Mouse (Mus musculus) embryonic facial prominence, embryonic 12.5 days (tissue): ENCODE measurements at regions not wholly inside any gene's neighbourhood (a gene's known extent, or its start where the extent isn't known, plus 50 kb on each side); places are given as distances from the start of the nearest gene placed in this dataset.

Experiments used
- ATAC-seq: fragments of 200-750 bp; cut with Nextera tagmentation; 2 replicates; pipeline ENCODE4 v1.8.0; 2017; ENCODE audit not compliant: insufficient number of reproducible peaks, insufficient read depth, low FRiP score, low TSS enrichment
- H3K27ac ChIP-seq: fragments of 300-500 bp; sonication (generic); 2 replicates; pipeline ENCODE4 v1.5.1; 2016; ENCODE audit warnings: mild to moderate bottlenecking
- H3K27me3 ChIP-seq: fragments of 300-500 bp; sonication (generic); 2 replicates; pipeline ENCODE4 v1.6.1; 2016; ENCODE audit warnings: mild to moderate bottlenecking, moderate library complexity
- H3K36me3 ChIP-seq: fragments of 300-500 bp; sonication (generic); 2 replicates; pipeline ENCODE4 v1.6.1; 2016; ENCODE audit warnings: mild to moderate bottlenecking
- H3K4me1 ChIP-seq: fragments of 300-500 bp; sonication (generic); 2 replicates; pipeline ENCODE4 v1.6.1; 2016
- H3K4me2 ChIP-seq: fragments of 300-500 bp; sonication (generic); replicated peaks from 2 replicates; pipeline ENCODE4 v1.6.1; 2016; ENCODE audit warnings: mild to moderate bottlenecking, moderate library complexity
- H3K4me3 ChIP-seq: fragments of 300-500 bp; sonication (generic); 2 replicates; pipeline ENCODE4 v1.5.1; 2016; ENCODE audit warnings: mild to moderate bottlenecking
- H3K9ac ChIP-seq: fragments of 300-500 bp; sonication (generic); 2 replicates; pipeline ENCODE4 v1.6.1; 2016; ENCODE audit warnings: mild to moderate bottlenecking, moderate library complexity
- H3K9me3 ChIP-seq: fragments of 300-500 bp; sonication (generic); 2 replicates; pipeline ENCODE4 v1.6.1; 2016; ENCODE audit warnings: mild to moderate bottlenecking, moderate library complexity
- WGBS: fragments of 180-500 bp; shearing (Covaris S2); methylation state at CpG from one replicate; pipeline ENCODE4 v1.1.7; 2016; 5-methylcytosine and 5-hydroxymethylcytosine counted together

GRCm38 (mm10) chr2:131436149-131436548 is 55.1 kb upstream of the Smox start:
- no peak for ATAC-seq
- H3K27me3 ChIP-seq: no peaks in the 10 kb centered on the region
- no peak overlapping the region for H3K4me2 ChIP-seq
- no peak overlapping the region for H3K9ac ChIP-seq
- H3K9me3 ChIP-seq: no peaks in the 10 kb centered on the region
- H3K27ac ChIP-seq: no peak overlapping the region
- 76% methylated on average over 9 of the region's 9 CpGs for WGBS
- H3K36me3 ChIP-seq: no peaks in the 10 kb centered on the region
- no peak overlapping the region for H3K4me3 ChIP-seq
- H3K4me1 ChIP-seq: no peaks in the 10 kb centered on the region

GRCm38 (mm10) chr2:131430474-131430873 is 60.8 kb upstream of the Smox start:
- Histone ChIP-seq H3K27me3 (no peaks in the 10 kb centered on the region), H3K27ac (no peak overlapping the region), H3K4me1 (no peaks in the 10 kb centered on the region), H3K36me3 (no peaks in the 10 kb centered on the region), H3K4me3 (no peak overlapping the region), H3K4me2 (no peak overlapping the region), H3K9me3 (no peaks in the 10 kb centered on the region), H3K9ac (no peak overlapping the region)
- WGBS: 91% methylated on average over 4 of the region's 4 CpGs
- no peak for ATAC-seq

- H3K4me1 ChIP-seq: no peaks in the 10 kb centered on the region
- no peak overlapping the region for H3K4me3 ChIP-seq
- no peak overlapping the region for H3K4me2 ChIP-seq
- no peaks in the 10 kb centered on the region for H3K27me3 ChIP-seq
- H3K27ac ChIP-seq: no peak overlapping the region
- H3K36me3 ChIP-seq: no peaks in the 10 kb centered on the region
- ATAC-seq: no peak
- 60% methylated on average over 4 of the region's 4 CpGs for WGBS
- no peak overlapping the region for H3K9ac ChIP-seq
- H3K9me3 ChIP-seq: no peaks in the 10 kb centered on the region
Observed at GRCm38 (mm10) chr2:131428089-131428488, 63.2 kb upstream of the Smox start.

GRCm38 (mm10) chr2:131426941-131427340 is 64.4 kb upstream of the Smox start:
- Histone ChIP-seq H3K9ac (no peak overlapping the region), H3K9me3 (no peaks in the 10 kb centered on the region), H3K27me3 (no peaks in the 10 kb centered on the region), H3K27ac (no peak overlapping the region), H3K4me3 (no peak overlapping the region), H3K36me3 (no peaks in the 10 kb centered on the region), H3K4me2 (no peak overlapping the region), H3K4me1 (no peaks in the 10 kb centered on the region)
- no peak for ATAC-seq

GRCm38 (mm10) chr2:131423616-131424320 is 67.5 kb upstream of the Smox start:
- H3K27me3 ChIP-seq: no peaks in the 10 kb centered on the region
- no peak for ATAC-seq
- H3K36me3 ChIP-seq: no peaks in the 10 kb centered on the region
- no peak overlapping the region for H3K4me2 ChIP-seq
- H3K9me3 ChIP-seq: no peaks in the 10 kb centered on the region
- H3K9ac ChIP-seq: no peak overlapping the region
- H3K4me1 ChIP-seq: no peaks in the 10 kb centered on the region
- H3K4me3 ChIP-seq: no peak overlapping the region
- H3K27ac ChIP-seq: no peak overlapping the region
- 76% methylated on average over 11 of the region's 11 CpGs for WGBS

GRCm38 (mm10) chr2:131422907-131423445 is 68.3 kb upstream of the Smox start:
- Histone ChIP-seq H3K9me3 (no peaks in the 10 kb centered on the region), H3K36me3 (no peaks in the 10 kb centered on the region), H3K4me1 (no peaks in the 10 kb centered on the region), H3K4me2 (peak overlapping the region; percentile 59), H3K4me3 (peak overlapping the region; percentile 41), H3K9ac (0 out of 2 replicates have a peak overlapping the region, but pooled peaks have one; percentile 28), H3K27ac (peak overlapping the region; percentile 56), H3K27me3 (no peaks in the 10 kb centered on the region)
- WGBS: under 1% methylated on average over 13 of the region's 13 CpGs
- ATAC-seq: peak; percentile 64; the same call in 1 of the 2 replicates

- Histone ChIP-seq H3K9me3 (no peaks in the 10 kb centered on the region), H3K4me3 (no peak overlapping the region), H3K4me2 (no peak overlapping the region), H3K27ac (no peak overlapping the region), H3K9ac (no peak overlapping the region), H3K4me1 (no peaks in the 10 kb centered on the region), H3K27me3 (no peaks in the 10 kb centered on the region), H3K36me3 (no peaks in the 10 kb centered on the region)
- ATAC-seq: no peak
- 62% methylated on average over 7 of the region's 7 CpGs for WGBS
Observed at GRCm38 (mm10) chr2:131418130-131418529, 65.4 kb upstream of the Rnf24 start.

GRCm38 (mm10) chr2:131417472-131417871 is 64.8 kb upstream of the Rnf24 start:
- Histone ChIP-seq H3K9me3 (no peaks in the 10 kb centered on the region), H3K4me1 (no peaks in the 10 kb centered on the region), H3K4me3 (no peak overlapping the region), H3K36me3 (no peaks in the 10 kb centered on the region), H3K4me2 (no peak overlapping the region), H3K27me3 (no peaks in the 10 kb centered on the region), H3K9ac (no peak overlapping the region), H3K27ac (no peak overlapping the region)
- no peak for ATAC-seq
- 82% methylated on average over 2 of the region's 2 CpGs for WGBS

- no peak overlapping the region for H3K4me3 ChIP-seq
- H3K27ac ChIP-seq: no peak overlapping the region
- H3K4me2 ChIP-seq: no peak overlapping the region
- no peak for ATAC-seq
- no peaks in the 10 kb centered on the region for H3K27me3 ChIP-seq
- no peaks in the 10 kb centered on the region for H3K4me1 ChIP-seq
- no peaks in the 10 kb centered on the region for H3K36me3 ChIP-seq
- no peaks in the 10 kb centered on the region for H3K9me3 ChIP-seq
- 39% methylated on average over 6 of the region's 6 CpGs for WGBS
- H3K9ac ChIP-seq: no peak overlapping the region
Observed at GRCm38 (mm10) chr2:131416482-131416881, 63.8 kb upstream of the Rnf24 start.

- Histone ChIP-seq H3K4me1 (no peaks in the 10 kb centered on the region), H3K27me3 (no peaks in the 10 kb centered on the region), H3K36me3 (no peaks in the 10 kb centered on the region), H3K27ac (no peak overlapping the region), H3K9me3 (no peaks in the 10 kb centered on the region), H3K4me3 (no peak overlapping the region), H3K4me2 (no peak overlapping the region), H3K9ac (no peak overlapping the region)
- WGBS: 76% methylated on average over 5 of the region's 5 CpGs
- ATAC-seq: no peak
Observed at GRCm38 (mm10) chr2:131410906-131411520, 58.3 kb upstream of the Rnf24 start.

GRCm38 (mm10) chr2:131407337-131407736 is 54.6 kb upstream of the Rnf24 start:
- H3K9ac ChIP-seq: no peak overlapping the region
- no peak overlapping the region for H3K27ac ChIP-seq
- WGBS: 83% methylated on average over 5 of the region's 5 CpGs
- ATAC-seq: no peak
- H3K36me3 ChIP-seq: no peaks in the 10 kb centered on the region
- no peak overlapping the region for H3K4me2 ChIP-seq
- H3K4me3 ChIP-seq: no peak overlapping the region
- no peaks in the 10 kb centered on the region for H3K9me3 ChIP-seq
- H3K4me1 ChIP-seq: peaks cover 3% of the 10 kb centered on the region; the same call in 1 of the 2 replicates
- no peaks in the 10 kb centered on the region for H3K27me3 ChIP-seq

GRCm38 (mm10) chr2:131404218-131404555 is 51.5 kb upstream of the Rnf24 start:
- no peak overlapping the region for H3K4me2 ChIP-seq
- no peaks in the 10 kb centered on the region for H3K9me3 ChIP-seq
- H3K4me1 ChIP-seq: peaks cover 15% of the 10 kb centered on the region
- H3K27me3 ChIP-seq: no peaks in the 10 kb centered on the region
- no peak for ATAC-seq
- no peak overlapping the region for H3K27ac ChIP-seq
- no peak overlapping the region for H3K4me3 ChIP-seq
- 58% methylated on average over 1 of the region's 1 CpGs for WGBS
- H3K9ac ChIP-seq: no peak overlapping the region
- H3K36me3 ChIP-seq: no peaks in the 10 kb centered on the region
